Mouse (Mus musculus): ENCODE measurements around the gene Gm1043.

The Gm1043 gene

GRCm38 (mm10) chr5:37228894-37229293 lies 143.7 kb downstream of the Gm1043 start:
- in situ Hi-C loops (cut with MboI; ENCODE audit: unreplicated experiment in 2 of 2) = no loop called here

GRCm38 (mm10) chr5:37233010-37233557 lies 147.9 kb downstream of the Gm1043 start:
- in situ Hi-C loops (cut with MboI; ENCODE audit: unreplicated experiment in 2 of 2) = no loop called here

GRCm38 (mm10) chr5:37238654-37239053 lies 153.5 kb downstream of the Gm1043 start:
- in situ Hi-C loops (cut with MboI; ENCODE audit: unreplicated experiment in 2 of 2) = no loop called here

GRCm38 (mm10) chr5:37240550-37240949 lies 155.4 kb downstream of the Gm1043 start:
- in situ Hi-C loops (cut with MboI; ENCODE audit: unreplicated experiment in 2 of 2) = no loop called here

- in situ Hi-C loops (cut with MboI; ENCODE audit: unreplicated experiment in 2 of 2) = no loop called here
Observed at GRCm38 (mm10) chr5:37241224-37241623, 156.1 kb downstream of the Gm1043 start.

GRCm38 (mm10) chr5:37241651-37242151 lies 156.5 kb downstream of the Gm1043 start, which contains the start of gene Crmp1:
Crmp1 (plus strand) TSS chr5:37241940.
- in situ Hi-C loops (cut with MboI; ENCODE audit: unreplicated experiment in 2 of 2) = no loop called here

GRCm38 (mm10) chr5:37242360-37243168 lies 157.4 kb downstream of the Gm1043 start:
- in situ Hi-C loops (cut with MboI; ENCODE audit: unreplicated experiment in 2 of 2) = no loop called here

GRCm38 (mm10) chr5:37243169-37243886 lies 158.2 kb downstream of the Gm1043 start:
- in situ Hi-C loops (cut with MboI; ENCODE audit: unreplicated experiment in 2 of 2) = no loop called here

GRCm38 (mm10) chr5:37244161-37244560 lies 159.0 kb downstream of the Gm1043 start:
- in situ Hi-C loops (cut with MboI; ENCODE audit: unreplicated experiment in 2 of 2) = no loop called here

GRCm38 (mm10) chr5:37244666-37245242 lies 159.6 kb downstream of the Gm1043 start:
- in situ Hi-C loops (cut with MboI; ENCODE audit: unreplicated experiment in 2 of 2) = no loop called here

GRCm38 (mm10) chr5:37245651-37246050 lies 160.5 kb downstream of the Gm1043 start:
- in situ Hi-C loops (cut with MboI; ENCODE audit: unreplicated experiment in 2 of 2) = no loop called here

- in situ Hi-C loops (cut with MboI; ENCODE audit: unreplicated experiment in 2 of 2) = no loop called here
Observed at GRCm38 (mm10) chr5:37246138-37246910, 161.2 kb downstream of the Gm1043 start.

GRCm38 (mm10) chr5:37247456-37247855 lies 162.3 kb downstream of the Gm1043 start:
- in situ Hi-C loops (cut with MboI; ENCODE audit: unreplicated experiment in 2 of 2) = no loop called here

- in situ Hi-C loops (cut with MboI; ENCODE audit: unreplicated experiment in 2 of 2) = no loop called here
Observed at GRCm38 (mm10) chr5:37248870-37249269, 163.7 kb downstream of the Gm1043 start.

- in situ Hi-C loops (cut with MboI; ENCODE audit: unreplicated experiment in 2 of 2) = no loop called here
Observed at GRCm38 (mm10) chr5:37251596-37251995, 166.4 kb downstream of the Gm1043 start.

- in situ Hi-C loops (cut with MboI; ENCODE audit: unreplicated experiment in 2 of 2) = no loop called here
Observed at GRCm38 (mm10) chr5:37252101-37252804, 167.1 kb downstream of the Gm1043 start.

GRCm38 (mm10) chr5:37254523-37254922 lies 169.4 kb downstream of the Gm1043 start:
- in situ Hi-C loops (cut with MboI; ENCODE audit: unreplicated experiment in 2 of 2) = no loop called here

GRCm38 (mm10) chr5:37256823-37257222 lies 171.7 kb downstream of the Gm1043 start:
- in situ Hi-C loops (cut with MboI; ENCODE audit: unreplicated experiment in 2 of 2) = no loop called here

GRCm38 (mm10) chr5:37257243-37257642 lies 172.1 kb downstream of the Gm1043 start:
- in situ Hi-C loops (cut with MboI; ENCODE audit: unreplicated experiment in 2 of 2) = no loop called here

- in situ Hi-C loops (cut with MboI; ENCODE audit: unreplicated experiment in 2 of 2) = no loop called here
Observed at GRCm38 (mm10) chr5:37261734-37262133, 176.6 kb downstream of the Gm1043 start.
